Mouse (Mus musculus): ENCODE data around the gene Kif5a. TPM values are rescaled to one million over a fixed set of nuclear protein-coding genes. Genes with fewer than 3 reads are reported as not detected.
A peak's percentile ranks its signal among the peaks of the same experiment; 100 is the strongest.

Gene Kif5a
- total RNA-seq, 2 experiments from 2014 or later = 978 to 1,176 TPM

DNA sequence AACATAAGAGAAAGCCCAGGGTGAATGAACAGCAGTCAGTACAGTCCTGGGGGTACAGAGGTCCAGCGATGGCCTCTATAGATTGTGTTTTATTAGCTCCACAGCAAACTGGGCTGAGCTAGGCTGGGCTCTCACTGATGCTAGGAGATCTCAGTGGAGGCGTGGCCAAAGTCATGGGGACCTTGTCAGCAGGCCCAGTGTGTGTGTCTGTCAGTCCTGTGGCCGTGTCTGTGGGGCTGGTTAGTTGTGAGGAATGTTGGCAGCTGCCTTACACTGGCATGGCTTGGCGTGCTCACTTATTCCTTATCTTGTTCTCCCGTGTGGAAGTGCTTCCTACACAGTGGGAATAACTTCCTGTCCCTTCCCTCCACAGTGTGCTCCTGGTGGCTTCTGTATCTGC, 5.3 kb upstream of the Kif5a start:
- DNase-seq (ENCODE audit: low spot score in 2 of 2) = no peak
- intact Hi-C loops (cut with DNase I) = no loop called here

DNA sequence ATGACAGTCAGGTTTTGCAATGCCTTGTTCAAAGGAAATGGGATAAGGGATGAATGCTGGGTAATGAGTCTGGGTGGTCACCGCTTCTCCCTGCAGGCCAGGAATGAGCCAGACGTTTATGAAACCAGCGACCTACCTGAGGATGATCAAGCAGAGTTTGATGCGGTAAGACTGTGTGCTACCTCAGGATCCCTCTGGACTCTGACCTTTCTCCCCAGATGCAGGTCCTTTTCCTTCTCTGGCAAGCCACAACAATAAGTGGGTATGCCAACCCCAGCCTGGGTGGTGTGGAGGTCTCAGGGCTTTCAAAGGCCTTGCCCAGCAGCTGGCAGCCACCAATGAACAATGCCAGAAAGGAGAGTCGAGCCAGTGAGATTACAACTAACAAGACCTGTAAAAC, 4.2 kb upstream of the Kif5a start:
- no peak for DNase-seq (ENCODE audit: low spot score in 2 of 2)
- intact Hi-C loops (cut with DNase I) = loop anchor here (2.0 kb wide), 1 partner anchor 21 kb away; the partner anchor contains the start of gene Mbd6

DNA sequence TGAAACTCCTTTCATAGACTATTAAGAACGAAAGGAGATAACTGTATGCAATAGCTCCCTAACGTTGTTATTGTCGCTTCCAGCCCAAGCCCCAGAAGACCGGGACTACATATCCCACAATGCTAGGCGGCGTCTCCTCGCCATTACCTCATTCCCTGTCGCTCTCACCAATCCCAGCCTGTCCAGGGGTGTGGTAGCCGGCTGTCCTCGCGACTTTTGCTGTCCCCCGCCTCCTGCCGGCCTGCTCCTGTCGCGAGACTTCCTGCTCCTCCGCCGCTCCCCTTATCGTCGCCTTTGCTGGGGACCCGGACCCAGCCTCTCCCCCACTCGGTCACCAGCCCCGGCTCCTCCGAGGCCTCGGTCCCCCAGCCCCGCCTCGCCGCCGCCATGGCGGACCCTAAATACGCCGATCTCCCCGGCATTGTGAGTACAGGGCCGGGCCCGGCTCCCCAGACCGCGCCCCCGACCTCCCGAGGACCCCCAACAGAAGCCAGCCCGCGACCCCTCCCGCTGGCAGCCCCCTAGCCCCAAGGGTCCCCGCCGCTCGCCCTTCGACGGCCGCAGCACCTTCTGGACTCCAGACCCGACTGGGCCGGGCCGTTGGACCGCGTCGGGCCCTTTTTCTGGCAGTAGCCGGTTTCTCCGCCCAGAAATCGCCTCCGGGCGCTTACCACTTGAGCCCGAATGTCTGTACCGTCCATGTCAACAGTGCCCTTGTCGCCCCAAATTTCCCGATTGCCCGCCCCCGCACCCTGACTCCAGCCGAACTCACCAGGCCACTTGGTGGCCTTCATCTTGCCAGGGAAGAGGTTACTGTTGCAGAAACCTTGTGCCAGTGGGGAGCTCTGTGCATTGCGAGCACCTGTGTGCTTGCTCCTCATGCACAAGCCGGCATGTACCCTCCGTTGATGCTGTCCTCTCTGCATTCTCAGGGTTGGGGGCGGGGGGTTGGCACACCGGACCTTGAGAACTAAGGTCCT, 3.3 kb upstream of the Kif5a start, which contains the start of gene Dctn2:
Gene Dctn2, plus strand, starts transcription at position 257 of the 980 bp plus-strand sequence.
- intact Hi-C loops (cut with DNase I) = loop anchor here (2.0 kb wide), 1 partner anchor 22 kb away; the partner anchor contains the start of gene Mbd6
- peak; percentile 92 to 95 for DNase-seq (ENCODE audit: low spot score in 2 of 2)

- intact Hi-C loops (cut with DNase I) = loop anchor here (2.0 kb wide), 1 partner anchor 23 kb away; the partner anchor contains the start of gene Mbd6
- DNase-seq (ENCODE audit: low spot score in 2 of 2) = no peak
These were observed 2.6 kb upstream of the Kif5a start for GRCm38 (mm10) chr10:127265727-127266111.

- intact Hi-C loops (cut with DNase I) = no loop called here
These were observed 1.8 kb upstream of the Kif5a start for GRCm38 (mm10) chr10:127264971-127265370.

DNA sequence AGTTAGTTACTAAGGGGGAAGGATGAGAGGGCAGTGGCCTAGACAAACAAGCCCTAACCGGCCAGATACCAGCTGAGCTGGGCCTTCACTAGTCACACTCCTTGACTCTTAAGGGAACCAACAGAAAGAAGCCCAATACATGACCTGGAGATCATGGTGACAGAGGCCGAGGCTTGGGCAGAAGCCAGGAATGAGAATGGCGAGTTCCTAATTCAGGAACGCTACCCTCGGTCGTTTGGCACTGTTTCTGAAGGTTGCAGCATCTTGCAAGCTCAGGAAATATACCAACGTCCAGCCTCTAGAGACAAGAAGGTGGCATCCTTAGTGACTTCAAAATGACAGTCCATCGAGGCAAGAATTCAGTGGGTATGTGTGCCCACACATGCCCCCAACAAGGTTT, 1.2 kb upstream of the Kif5a start:
- no peak for DNase-seq (ENCODE audit: low spot score in 2 of 2)
- intact Hi-C loops (cut with DNase I) = no loop called here

More at GRCm38 (mm10) chr10:127264971-127265370, 1.8 kb upstream of the Kif5a start:
- DNase-seq (ENCODE audit: low spot score in 2 of 2) = no peak

DNA sequence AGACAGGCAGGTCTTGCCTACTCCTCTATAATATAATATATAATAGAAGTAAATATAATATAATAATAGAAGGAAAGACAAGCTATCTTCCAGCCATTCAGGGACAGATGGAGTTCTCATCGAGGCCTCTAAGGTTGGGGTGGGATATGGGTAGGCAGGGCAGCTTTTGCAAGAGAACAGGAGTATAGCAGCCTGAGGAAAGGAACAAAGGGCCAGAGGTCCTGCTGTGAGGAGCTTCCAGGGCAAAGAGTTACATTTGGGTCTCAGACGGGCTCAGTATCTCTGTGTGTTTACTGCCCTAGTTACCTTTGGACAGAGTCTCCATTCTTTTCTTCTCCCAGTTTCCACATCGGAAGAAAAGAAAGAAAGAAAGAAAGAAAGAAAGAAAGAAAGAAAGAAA, 483 bp upstream of the Kif5a start:
- intact Hi-C loops (cut with DNase I) = no loop called here
- DNase-seq (ENCODE audit: low spot score in 2 of 2) = no peak

GRCm38 (mm10) chr10:127261706-127262547, 1.2 kb downstream of the Kif5a start:
- no peak for DNase-seq (ENCODE audit: low spot score in 2 of 2)
- intact Hi-C loops (cut with DNase I) = no loop called here

DNA sequence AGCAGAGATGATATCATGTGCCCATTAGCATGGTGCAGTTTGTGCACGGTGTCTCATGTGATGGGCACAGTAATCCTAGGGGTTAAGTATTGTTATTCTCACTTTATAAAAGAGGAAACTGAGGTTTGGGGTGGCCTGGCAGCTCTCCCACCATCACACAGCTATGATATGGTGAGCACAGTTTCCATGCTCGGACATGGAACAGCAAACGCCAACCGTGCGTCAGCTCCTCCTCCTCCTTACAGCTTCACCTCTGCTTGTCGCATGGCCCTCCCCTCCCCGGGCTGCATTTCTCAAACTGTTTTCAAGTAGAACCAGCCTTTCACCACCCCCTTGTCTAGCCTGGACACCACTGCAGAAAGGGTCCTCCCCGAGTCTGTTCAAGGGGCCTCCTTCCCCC, 4.7 kb downstream of the Kif5a start:
- intact Hi-C loops (cut with DNase I) = no loop called here
- DNase-seq (ENCODE audit: low spot score in 2 of 2) = no peak

DNA sequence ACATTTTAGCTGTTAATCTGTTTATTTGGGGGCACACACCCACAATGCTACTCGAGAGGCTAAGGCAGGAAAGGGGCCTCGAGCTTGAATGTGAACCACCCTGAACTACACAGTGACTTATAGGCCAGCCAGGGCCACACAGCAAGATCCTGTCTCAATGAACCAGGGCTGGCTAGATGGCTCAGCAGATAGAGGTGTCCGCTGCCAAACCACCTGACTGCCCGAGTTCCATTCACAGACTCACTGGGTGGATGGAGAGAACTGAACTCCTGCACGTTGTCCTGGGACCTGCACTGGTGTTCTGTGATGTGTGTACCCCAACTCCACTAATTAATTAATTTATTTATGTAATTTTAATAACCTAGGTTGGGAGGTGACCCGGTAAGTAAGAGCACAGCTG, 5.4 kb downstream of the Kif5a start:
- DNase-seq (ENCODE audit: low spot score in 2 of 2) = no peak
- intact Hi-C loops (cut with DNase I) = no loop called here

DNA sequence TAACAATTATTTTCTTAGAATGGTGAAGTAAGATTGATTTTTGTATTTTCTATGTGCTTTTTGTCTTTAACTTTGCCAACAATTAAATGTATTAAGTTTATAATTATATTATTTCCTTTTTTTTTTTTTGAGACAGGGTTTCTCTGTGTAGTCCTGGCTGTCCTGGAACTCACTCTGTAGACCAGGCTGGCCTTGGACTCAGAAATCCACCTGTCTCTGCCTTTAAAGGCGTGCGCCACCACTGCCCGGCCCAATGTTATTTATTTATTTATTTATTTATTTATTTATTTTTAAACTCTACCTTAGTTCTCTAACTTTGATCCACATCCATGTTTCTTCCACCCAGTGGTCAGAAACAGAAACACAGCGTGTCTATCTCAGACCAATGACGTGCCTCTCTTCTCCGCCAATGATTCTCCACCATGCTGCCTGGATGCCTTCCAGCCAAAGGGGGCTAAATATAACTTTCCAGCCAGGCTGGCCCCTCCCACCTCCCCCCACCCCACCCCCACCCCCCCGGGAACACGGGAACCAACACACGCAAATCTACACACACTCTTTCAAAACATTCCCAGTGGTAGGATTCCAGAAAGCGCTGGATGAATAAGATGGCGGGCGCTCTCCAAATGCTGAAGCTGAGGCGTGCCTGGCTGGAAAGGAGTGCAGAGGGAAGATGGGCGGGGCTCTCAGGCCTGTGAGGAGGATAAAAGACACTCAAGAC, 7.4 kb downstream of the Kif5a start:
- intact Hi-C loops (cut with DNase I) = no loop called here
- no peak for DNase-seq (ENCODE audit: low spot score in 2 of 2)

GRCm38 (mm10) chr10:127250810-127251209, 12.3 kb downstream of the Kif5a start:
- DNase-seq (ENCODE audit: low spot score in 2 of 2) = no peak
- intact Hi-C loops (cut with DNase I) = no loop called here

DNA sequence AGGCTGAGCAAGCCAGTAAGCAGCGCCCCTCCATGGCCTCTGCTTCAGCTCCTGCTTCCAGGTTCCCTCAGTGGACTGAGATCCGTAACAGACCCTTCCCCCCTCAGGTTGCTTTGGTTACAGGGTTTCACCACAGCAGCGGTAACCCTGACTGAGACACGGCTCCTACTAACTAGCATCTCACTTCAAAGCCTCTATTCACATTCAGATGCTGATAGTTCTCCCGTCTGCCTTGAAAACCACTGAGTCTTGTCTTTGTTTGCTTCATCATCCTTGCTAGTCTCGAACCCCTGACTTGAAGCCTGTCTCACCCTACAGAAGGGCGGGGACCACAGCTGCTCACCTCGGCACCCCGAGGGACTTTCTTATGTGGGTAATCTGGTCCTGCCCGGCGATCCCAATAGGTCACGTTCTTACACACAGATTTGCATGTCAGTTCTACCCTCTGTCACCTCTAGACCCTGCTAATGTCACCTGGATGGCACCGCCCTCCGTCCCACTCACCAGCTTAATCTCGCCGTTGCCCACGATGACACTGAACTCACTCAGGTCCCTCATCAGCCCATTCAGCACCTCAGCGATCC, 24.8 kb downstream of the Kif5a start:
- DNase-seq (ENCODE audit: low spot score in 2 of 2) = no peak
- intact Hi-C loops (cut with DNase I) = no loop called here

- no peak for DNase-seq (ENCODE audit: low spot score in 2 of 2)
- intact Hi-C loops (cut with DNase I) = no loop called here
These were observed 26.6 kb downstream of the Kif5a start for GRCm38 (mm10) chr10:127236541-127236940.

GRCm38 (mm10) chr10:127233141-127233540, 30.0 kb downstream of the Kif5a start:
- intact Hi-C loops (cut with DNase I) = no loop called here
- no peak for DNase-seq (ENCODE audit: low spot score in 2 of 2)

DNA sequence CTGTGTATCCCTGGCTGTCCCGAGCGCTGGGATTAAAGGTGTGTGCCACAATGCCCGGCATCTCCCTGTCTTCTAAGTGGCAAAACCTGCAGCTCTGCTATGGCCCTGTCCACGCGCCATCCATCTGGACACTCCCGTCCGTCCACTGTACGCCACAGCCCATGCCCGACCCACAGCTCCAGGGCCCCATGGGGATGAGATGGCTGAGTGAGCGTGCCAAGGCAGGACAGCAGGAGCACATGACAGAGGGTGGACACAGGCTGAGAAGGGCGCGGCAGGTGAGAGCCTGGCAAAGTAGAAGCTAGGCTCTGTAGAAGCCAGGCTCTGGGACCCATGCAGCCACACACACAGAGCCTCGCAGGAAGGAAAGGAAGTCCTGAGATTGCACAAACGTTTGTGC, 31.4 kb downstream of the Kif5a start:
- intact Hi-C loops (cut with DNase I) = loop anchor here (2.0 kb wide), 1 partner anchor 55 kb away; no protein-coding TSS in a partner anchor
- DNase-seq (ENCODE audit: low spot score in 2 of 2) = no peak

DNA sequence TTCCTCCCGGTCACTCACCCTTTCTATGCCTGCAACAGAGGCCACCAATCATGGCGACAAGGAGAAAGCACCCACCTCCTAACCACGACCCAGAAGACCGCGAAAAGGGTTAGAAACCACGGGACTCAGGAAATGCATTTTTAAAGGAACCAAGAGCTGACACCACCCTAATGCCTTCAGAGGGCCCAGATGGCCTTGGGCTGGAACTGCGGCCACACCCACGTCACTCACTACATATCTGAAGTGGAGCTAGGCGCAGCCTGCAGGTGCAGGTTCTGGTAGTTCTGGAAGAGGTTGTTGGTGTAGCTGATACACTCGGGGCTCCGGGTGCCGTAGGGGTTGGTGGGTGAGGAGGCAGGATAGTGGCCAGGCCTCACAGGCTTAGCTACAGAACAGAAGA, 32.5 kb downstream of the Kif5a start:
- intact Hi-C loops (cut with DNase I) = loop anchor here (2.0 kb wide), 1 partner anchor 54 kb away; no protein-coding TSS in a partner anchor
- DNase-seq (ENCODE audit: low spot score in 2 of 2) = no peak

- intact Hi-C loops (cut with DNase I) = loop anchor here (5.0 kb wide), 1 partner anchor 107 kb away; the partner anchor contains the start of gene Os9
- DNase-seq (ENCODE audit: low spot score in 2 of 2) = peak; percentile 30 to 40
These were observed 34.3 kb downstream of the Kif5a start for GRCm38 (mm10) chr10:127228897-127229296.

- intact Hi-C loops (cut with DNase I) = loop anchor here (5.0 kb wide), 1 partner anchor 105 kb away; the partner anchor contains the start of gene Os9
- no peak for DNase-seq (ENCODE audit: low spot score in 2 of 2)
These were observed 36.0 kb downstream of the Kif5a start for GRCm38 (mm10) chr10:127227163-127227562.
